Mouse (Mus musculus): Measurements from ENCODE around the gene Fbxo6.

DNA sequence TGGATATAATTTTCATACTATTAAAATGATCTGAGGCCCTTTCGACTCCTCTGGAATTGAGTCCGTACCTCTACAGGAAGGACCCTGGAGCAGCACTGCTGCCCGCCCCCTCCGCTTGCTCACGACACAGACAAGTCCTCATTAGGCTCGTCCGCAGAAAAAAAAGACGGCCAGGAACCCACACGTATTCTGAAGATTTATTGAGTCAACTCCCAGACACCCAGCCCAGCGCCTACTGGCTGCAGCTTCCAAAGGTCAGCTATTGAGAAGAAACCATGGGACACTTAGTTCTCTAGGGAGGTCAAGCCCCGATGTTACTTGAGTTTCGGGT is 12.2 kb downstream of the Fbxo6 start:
- TF ChIP-seq POLR2A (IDR thresholded peaks at IDR 0.05; ENCODE audit: low read depth, low read length), result no peak
- TF ChIP-seq CTCF (IDR thresholded peaks at IDR 0.05; ENCODE audit: extremely low read depth, insufficient read length, insufficient replicate concordance, low read depth, low read length), result no peak
